In the genomic region with DNA sequence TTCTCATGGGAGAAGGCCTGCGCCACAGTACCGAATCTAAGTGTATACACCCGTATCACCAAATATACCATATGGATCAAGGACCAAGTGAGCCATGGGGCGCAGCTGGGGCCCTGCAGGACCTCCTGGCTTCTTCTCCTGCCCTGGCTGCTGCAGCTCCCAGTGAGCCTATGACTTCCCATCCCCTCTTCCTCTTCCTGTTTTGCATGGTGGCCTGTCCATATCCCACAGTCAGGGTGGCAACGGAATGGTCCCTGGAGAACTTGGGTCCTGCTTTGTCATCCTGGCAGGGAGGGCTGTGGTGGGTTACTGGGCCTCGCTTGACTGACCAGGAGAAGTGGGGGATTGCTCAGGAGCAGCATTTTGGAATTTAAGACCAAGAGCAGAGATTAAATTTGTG, we compare ENCODE assay signal across 32 mouse cellular contexts. TPM values are rescaled to one million over a fixed set of nuclear protein-coding genes. Genes with fewer than 3 reads are reported as not detected.
DNase-seq lines count a peak whose midpoint lies in the region; ATAC-seq and TF ChIP-seq lines count a peak whose summit lies in the region.
"Had no signal": no experiment of that assay in that cellular context is flagged by ENCODE, and none has a peak within 500 bp of the region (broad histone marks: within the 10 kb centered on the region; RNA-seq: fewer than 3 reads in every experiment).

No protein-coding gene starts in this region.

- no peaks in the 10 kb centered on the region; the same call in 1 of the 2 replicates for H3K4me1 ChIP-seq in bone marrow, adult 2 months (ENCODE audit: control insufficient read depth, insufficient read depth, low read length)
- H3K4me1 ChIP-seq in bone marrow macrophage, adult 2 months (ENCODE audit: control insufficient read depth, insufficient read depth, low read length) = peaks cover 36% of the 10 kb centered on the region
- H3K4me1 ChIP-seq: forebrain, embryonic 13.5 days; hindbrain, embryonic 15.5 days had no signal

- DNase-seq in kidney, adult 18-20 months = no peak
- DNase-seq in gastrocnemius, adult 8-10 months (ENCODE audit: low spot score in 2 of 2) = no peak
- DNase-seq: adrenal gland, postnatal 25 days; cerebellum, adult 11 months; cerebellum, adult 8-10 months; cerebellum, postnatal 10 days; cerebellum, postnatal 36 days; gastrocnemius, postnatal 14 days; heart, adult 2 months had no signal

- H3K79me2 ChIP-seq in macrophage (ENCODE audit: inconsistent target) = no peaks in the 10 kb centered on the region

- no peak overlapping the region for H3K4me3 ChIP-seq in bone marrow, adult 2 months (replicated peaks; ENCODE audit: control insufficient read depth, low read depth, low read length)
- H3K4me3 ChIP-seq in bone marrow macrophage, adult 2 months (ENCODE audit: insufficient read depth, low read length) = no peak overlapping the region
- H3K4me3 ChIP-seq in macrophage (ENCODE audit: inconsistent target) = no peak overlapping the region
- H3K4me3 ChIP-seq: forebrain, embryonic 10.5 days; forebrain, embryonic 13.5 days; heart, adult 2 months; hindbrain, embryonic 12.5 days; hindbrain, embryonic 15.5 days had no signal

- 59% methylated on average over 6 of the region's 6 CpGs for WGBS in bone marrow, adult 2 months
- WGBS in macrophage (ENCODE audit: missing documents) = 69% methylated on average over 6 of the region's 6 CpGs

- TF ChIP-seq CTCF in bone marrow, adult 2 months (IDR thresholded peaks at IDR 0.05; ENCODE audit: control insufficient read depth, insufficient read depth, low read length) = no peak
- no peak for TF ChIP-seq CTCF in bone marrow macrophage, adult 2 months (IDR thresholded peaks at IDR 0.05; ENCODE audit: low read depth, low read length)

- TF ChIP-seq POLR2A in bone marrow, adult 2 months (IDR thresholded peaks at IDR 0.05; ENCODE audit: borderline replicate concordance, control insufficient read depth, low read depth, low read length) = no peak
- no peak for TF ChIP-seq POLR2A in bone marrow macrophage, adult 2 months (IDR thresholded peaks at IDR 0.05; ENCODE audit: borderline replicate concordance, low read depth, low read length)

- H3K27ac ChIP-seq in bone marrow, adult 2 months (ENCODE audit: control insufficient read depth, insufficient read depth, low read depth, low read length, poor library complexity) = peak overlapping the region; percentile 15; the same call in 1 of the 2 replicates
- H3K27ac ChIP-seq in bone marrow macrophage, adult 2 months (ENCODE audit: insufficient read depth, low read depth, low read length) = peak overlapping the region; percentile 95
- H3K27ac ChIP-seq in macrophage = peak overlapping the region; percentile 60
- H3K27ac ChIP-seq: forebrain, embryonic 10.5 days; forebrain, embryonic 13.5 days; heart, adult 2 months; hindbrain, embryonic 12.5 days; hindbrain, embryonic 15.5 days had no signal

- no peaks in the 10 kb centered on the region for H3K36me3 ChIP-seq in macrophage (ENCODE audit: inconsistent target)
- H3K36me3 ChIP-seq: forebrain, embryonic 10.5 days; hindbrain, embryonic 12.5 days; hindbrain, embryonic 15.5 days had no signal

- no peak for ATAC-seq in megakaryocyte-erythroid progenitor cell, adult 5-6 weeks (replicated peaks; ENCODE audit: low FRiP score, low TSS enrichment, poor library complexity, severe bottlenecking)
- ATAC-seq: CD4-positive, CD25-positive, alpha-beta regulatory T cell, adult 4 months; forebrain, embryonic 13.5 days; forebrain, embryonic 16.5 days had no signal

RNA-seq across cellular contexts. Expression of gene Prss46, which starts 3.4 kb away (rescaled TPM):
- polyA plus RNA-seq in bone marrow, adult 2 months (2011; ENCODE audit: insufficient read depth, insufficient read length, low replicate concordance, missing spikeins) = not detected in 2 replicates
- polyA plus RNA-seq in bone marrow macrophage, adult 2 months (2012; ENCODE audit: insufficient read depth, insufficient read length, missing spikeins) = not detected in 2 replicates
- total RNA-seq in macrophage (2018; cell fraction: chromatin; rRNA removed) = not detected
- under 1 TPM in 17 of 26 experiments, not detected in 9; 0.09 to 0.35 (median 0.17) TPM for total RNA-seq in macrophage (2018; cell fraction: cytosol; rRNA removed)
- total RNA-seq in macrophage (2018; cell fraction: nucleus; rRNA removed) = under 1 TPM in 1 of 26 experiments, not detected in 25; 0.56 TPM
- 0.11 to 0.51 TPM in 2 of 3 replicates, not detected in the other for polyA plus RNA-seq in macrophage (2018)
- total RNA-seq in gastrocnemius, adult 8-10 months (2022) = not detected
- not detected in 2 replicates for total RNA-seq in megakaryocyte-erythroid progenitor cell, adult 5-6 weeks (2014; fragmentation: Nextera tagmentation)
- not detected in 2 replicates for total RNA-seq in megakaryocyte-erythroid progenitor cell, adult 5-6 weeks (2017)
- total RNA-seq: adrenal gland, adult 2 months; adrenal gland, postnatal 25 days; gastrocnemius, adult 18-20 months; gastrocnemius, postnatal 14 days; gastrocnemius, postnatal 4 days; heart, adult 2 months; heart, postnatal 25 days; hematopoietic stem cell, adult 5-6 weeks; MEL had no signal
- polyA plus RNA-seq: adrenal gland, adult 2 months; CD4-positive, CD25-positive, alpha-beta regulatory T cell, adult 4 months; embryonic facial prominence, embryonic 11.5 days; forebrain, embryonic 10.5 days; forebrain, embryonic 13.5 days; forebrain, embryonic 16.5 days; heart, adult 2 months; heart, embryonic 11.5 days; heart, embryonic 14.5 days; heart, postnatal 0 days; hindbrain, embryonic 12.5 days; hindbrain, embryonic 15.5 days; intestine, embryonic 14.5 days had no signal

RNA-seq across cellular contexts. Expression of gene Prss45, which starts 6.5 kb away (rescaled TPM):
- polyA plus RNA-seq in bone marrow, adult 2 months (2011; ENCODE audit: insufficient read depth, insufficient read length, low replicate concordance, missing spikeins) = not detected in 2 replicates
- not detected in 2 replicates for polyA plus RNA-seq in bone marrow macrophage, adult 2 months (2012; ENCODE audit: insufficient read depth, insufficient read length, missing spikeins)
- total RNA-seq in macrophage (2018; cell fraction: chromatin; rRNA removed) = not detected
- not detected for total RNA-seq in macrophage (2018; cell fraction: cytosol; rRNA removed)
- not detected for total RNA-seq in macrophage (2018; cell fraction: nucleus; rRNA removed)
- polyA plus RNA-seq in macrophage (2018) = not detected in 3 replicates
- total RNA-seq in gastrocnemius, adult 8-10 months (2022) = not detected
- not detected in 2 replicates for total RNA-seq in megakaryocyte-erythroid progenitor cell, adult 5-6 weeks (2014; fragmentation: Nextera tagmentation)
- total RNA-seq in megakaryocyte-erythroid progenitor cell, adult 5-6 weeks (2017) = not detected in 2 replicates
- total RNA-seq: adrenal gland, adult 2 months; adrenal gland, postnatal 25 days; gastrocnemius, adult 18-20 months; gastrocnemius, postnatal 14 days; gastrocnemius, postnatal 4 days; heart, adult 2 months; heart, postnatal 25 days; hematopoietic stem cell, adult 5-6 weeks; MEL had no signal
- polyA plus RNA-seq: adrenal gland, adult 2 months; C2C12; CD4-positive, CD25-positive, alpha-beta regulatory T cell, adult 4 months; embryonic facial prominence, embryonic 11.5 days; embryonic facial prominence, embryonic 14.5 days; forebrain, embryonic 10.5 days; forebrain, embryonic 13.5 days; forebrain, embryonic 16.5 days; heart, embryonic 11.5 days; heart, embryonic 14.5 days; hindbrain, embryonic 12.5 days; hindbrain, embryonic 15.5 days; intestine, embryonic 14.5 days had no signal

RNA-seq across cellular contexts. Expression of gene Prss43, which starts 14.4 kb away (rescaled TPM):
- not detected in 2 replicates for polyA plus RNA-seq in bone marrow, adult 2 months (2011; ENCODE audit: insufficient read depth, insufficient read length, low replicate concordance, missing spikeins)
- polyA plus RNA-seq in bone marrow macrophage, adult 2 months (2012; ENCODE audit: insufficient read depth, insufficient read length, missing spikeins) = not detected in 2 replicates
- total RNA-seq in macrophage (2018; cell fraction: chromatin; rRNA removed) = not detected
- total RNA-seq in macrophage (2018; cell fraction: cytosol; rRNA removed) = not detected
- not detected for total RNA-seq in macrophage (2018; cell fraction: nucleus; rRNA removed)
- not detected in 3 replicates for polyA plus RNA-seq in macrophage (2018)
- total RNA-seq in gastrocnemius, adult 8-10 months (2022) = not detected
- not detected in 2 replicates for total RNA-seq in megakaryocyte-erythroid progenitor cell, adult 5-6 weeks (2014; fragmentation: Nextera tagmentation)
- total RNA-seq in megakaryocyte-erythroid progenitor cell, adult 5-6 weeks (2017) = not detected in 2 replicates
- total RNA-seq: adrenal gland, adult 2 months; adrenal gland, postnatal 25 days; gastrocnemius, adult 18-20 months; gastrocnemius, postnatal 14 days; gastrocnemius, postnatal 4 days; heart, adult 2 months; heart, postnatal 25 days; hematopoietic stem cell, adult 5-6 weeks; MEL had no signal
- polyA plus RNA-seq: adrenal gland, adult 2 months; C2C12; CD4-positive, CD25-positive, alpha-beta regulatory T cell, adult 4 months; embryonic facial prominence, embryonic 11.5 days; embryonic facial prominence, embryonic 14.5 days; forebrain, embryonic 10.5 days; forebrain, embryonic 13.5 days; forebrain, embryonic 16.5 days; heart, adult 2 months; heart, embryonic 11.5 days; heart, embryonic 14.5 days; hindbrain, embryonic 12.5 days; hindbrain, embryonic 15.5 days; intestine, embryonic 14.5 days had no signal

RNA-seq across cellular contexts. Expression of gene Prss50, which starts 16.9 kb away (rescaled TPM):
- polyA plus RNA-seq in bone marrow, adult 2 months (2011; ENCODE audit: insufficient read depth, insufficient read length, low replicate concordance, missing spikeins) = 5.1 and 6.9 TPM in 2 replicates
- not detected in 2 replicates for polyA plus RNA-seq in bone marrow macrophage, adult 2 months (2012; ENCODE audit: insufficient read depth, insufficient read length, missing spikeins)
- total RNA-seq in macrophage (2018; cell fraction: chromatin; rRNA removed) = not detected
- total RNA-seq in macrophage (2018; cell fraction: cytosol; rRNA removed) = under 1 TPM in 3 of 26 experiments, not detected in 23; 0.07 to 0.25 (median 0.19) TPM
- not detected for total RNA-seq in macrophage (2018; cell fraction: nucleus; rRNA removed)
- polyA plus RNA-seq in macrophage (2018) = not detected in 3 replicates
- total RNA-seq in gastrocnemius, adult 8-10 months (2022) = not detected
- 37.4 and 42.3 TPM in 2 replicates for total RNA-seq in megakaryocyte-erythroid progenitor cell, adult 5-6 weeks (2014; fragmentation: Nextera tagmentation)
- total RNA-seq in megakaryocyte-erythroid progenitor cell, adult 5-6 weeks (2017) = 16.5 and 28.2 TPM in 2 replicates
- total RNA-seq: adrenal gland, adult 2 months; adrenal gland, postnatal 25 days; gastrocnemius, adult 18-20 months; gastrocnemius, postnatal 14 days; gastrocnemius, postnatal 4 days; heart, adult 2 months; heart, postnatal 25 days; hematopoietic stem cell, adult 5-6 weeks; MEL had no signal
- polyA plus RNA-seq: adrenal gland, adult 2 months; CD4-positive, CD25-positive, alpha-beta regulatory T cell, adult 4 months; embryonic facial prominence, embryonic 14.5 days; heart, adult 2 months; heart, embryonic 14.5 days; heart, postnatal 0 days; hindbrain, embryonic 12.5 days had no signal

RNA-seq across cellular contexts. Expression of gene Prss44, which starts 27.1 kb away (rescaled TPM):
- polyA plus RNA-seq in bone marrow, adult 2 months (2011; ENCODE audit: insufficient read depth, insufficient read length, low replicate concordance, missing spikeins) = not detected in 2 replicates
- polyA plus RNA-seq in bone marrow macrophage, adult 2 months (2012; ENCODE audit: insufficient read depth, insufficient read length, missing spikeins) = not detected in 2 replicates
- total RNA-seq in macrophage (2018; cell fraction: chromatin; rRNA removed) = not detected
- total RNA-seq in macrophage (2018; cell fraction: cytosol; rRNA removed) = not detected
- total RNA-seq in macrophage (2018; cell fraction: nucleus; rRNA removed) = not detected
- polyA plus RNA-seq in macrophage (2018) = not detected in 3 replicates
- not detected for total RNA-seq in gastrocnemius, adult 8-10 months (2022)
- total RNA-seq in megakaryocyte-erythroid progenitor cell, adult 5-6 weeks (2014; fragmentation: Nextera tagmentation) = not detected in 2 replicates
- not detected in 2 replicates for total RNA-seq in megakaryocyte-erythroid progenitor cell, adult 5-6 weeks (2017)
- total RNA-seq: adrenal gland, adult 2 months; adrenal gland, postnatal 25 days; gastrocnemius, adult 18-20 months; gastrocnemius, postnatal 14 days; gastrocnemius, postnatal 4 days; heart, adult 2 months; heart, postnatal 25 days; hematopoietic stem cell, adult 5-6 weeks; MEL had no signal
- polyA plus RNA-seq: adrenal gland, adult 2 months; C2C12; CD4-positive, CD25-positive, alpha-beta regulatory T cell, adult 4 months; embryonic facial prominence, embryonic 11.5 days; embryonic facial prominence, embryonic 14.5 days; forebrain, embryonic 10.5 days; forebrain, embryonic 13.5 days; forebrain, embryonic 16.5 days; heart, embryonic 11.5 days; heart, embryonic 14.5 days; heart, postnatal 0 days; hindbrain, embryonic 12.5 days; hindbrain, embryonic 15.5 days; intestine, embryonic 14.5 days had no signal

Comparison
In these comparisons a context has a peak if more than half of its experiments do, and no peak if none do; other contexts are left out.
1. H3K27ac ChIP-seq: peak in every context shown above with its lines; median percentile 95 in bone marrow macrophage, adult 2 months; 60 in macrophage; 15 in bone marrow, adult 2 months.